In the genomic region with DNA sequence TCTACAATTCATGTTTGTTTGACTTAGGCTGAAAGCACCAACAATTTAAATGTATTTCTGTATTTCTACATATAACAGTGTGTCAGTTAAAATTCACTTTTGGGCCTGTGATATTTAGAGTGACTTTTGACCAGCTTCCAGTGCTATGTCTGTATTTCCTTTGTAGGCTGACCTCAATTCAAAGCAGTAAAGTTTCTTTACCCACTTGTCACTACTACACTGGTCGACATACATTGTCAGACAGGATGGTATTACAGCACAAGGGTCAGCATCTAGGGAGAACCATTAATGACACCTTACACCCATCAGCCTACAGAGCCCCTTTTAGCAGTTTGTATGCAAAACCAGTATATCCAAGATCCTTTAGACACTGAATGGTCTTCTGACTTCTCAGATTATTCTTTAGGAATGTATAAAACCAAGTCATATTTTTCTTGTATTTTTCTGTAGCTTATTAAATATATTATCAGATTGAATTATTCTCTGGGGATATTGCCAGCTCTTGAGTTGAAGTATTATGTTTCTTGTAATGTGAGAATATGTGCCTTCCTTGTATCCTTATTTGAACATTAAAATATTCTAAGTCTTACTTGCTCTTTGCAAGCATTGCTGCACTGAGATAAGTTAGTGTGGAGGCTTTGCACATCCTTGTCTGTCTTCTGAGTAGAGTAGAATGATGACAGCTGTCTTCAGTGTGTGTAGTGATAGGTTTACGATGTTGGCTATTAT, we compare ENCODE assay signal across 26 mouse cellular contexts. TPM values are rescaled to one million over a fixed set of nuclear protein-coding genes. Genes with fewer than 3 reads are reported as not detected.
DNase-seq lines count a peak whose midpoint lies in the region; ATAC-seq and TF ChIP-seq lines count a peak whose summit lies in the region.
"Not testable (repeated sequence)": the region's sequence is repeated elsewhere in the genome, so short reads cannot be mapped to it uniquely, and the experiment has no call there.
"Had no signal": no experiment of that assay in that cellular context is flagged by ENCODE, and none has a peak within 500 bp of the region (broad histone marks: within the 10 kb centered on the region; RNA-seq: fewer than 3 reads in every experiment).

No protein-coding gene starts in this region.

- not testable (repeated sequence) for H3K9me3 ChIP-seq in G1E (replicated peaks); heart, embryonic 12.5 days (replicated peaks); limb, embryonic 12.5 days; liver, postnatal 0 days (ENCODE audit: low read length); midbrain, embryonic 14.5 days (ENCODE audit: control insufficient read depth, low read length)

- TF ChIP-seq CTCF in G1E (IDR thresholded peaks at IDR 0.05; ENCODE audit: low read depth, low read length); liver, postnatal 0 days (IDR thresholded peaks at IDR 0.05; ENCODE audit: low read depth): not testable (repeated sequence)

- H3K4me2 ChIP-seq in heart, embryonic 12.5 days; limb, embryonic 12.5 days; liver, postnatal 0 days (ENCODE audit: low read depth, low read length); midbrain, embryonic 14.5 days (ENCODE audit: low read length): not testable (repeated sequence)

- peak; percentile 34; the same call in 1 of the 2 replicates for ATAC-seq in G1E (ENCODE audit: extremely low read depth, insufficient number of reproducible peaks, low FRiP score, poor library complexity, severe bottlenecking)
- ATAC-seq in erythroid progenitor cell, adult 5-6 weeks (replicated peaks; ENCODE audit: low FRiP score, poor library complexity, severe bottlenecking): 0 out of 2 replicates have a peak, but pooled peaks have one; percentile 34
- ATAC-seq in heart, embryonic 12.5 days (ENCODE audit: insufficient number of reproducible peaks, low FRiP score): peak; percentile 57; the same call in 1 of the 2 replicates
- peak; percentile 25 for ATAC-seq in inflammation-experienced regulatory T-cells, adult 6 months
- ATAC-seq in limb, embryonic 12.5 days (ENCODE audit: insufficient number of reproducible peaks, insufficient read depth, low FRiP score, low TSS enrichment, low read depth): peak; percentile 37; the same call in 1 of the 2 replicates
- peak; percentile 15; the same call in 1 of the 2 replicates for ATAC-seq in liver, postnatal 0 days
- peak; percentile 60 for ATAC-seq in midbrain, embryonic 14.5 days (ENCODE audit: low FRiP score, low TSS enrichment)

- H3K4me3 ChIP-seq in G1E (ENCODE audit: low read depth, low read length); heart, embryonic 12.5 days; limb, embryonic 12.5 days (replicated peaks); liver, postnatal 0 days (ENCODE audit: low read depth, low read length); midbrain, embryonic 14.5 days (replicated peaks; ENCODE audit: low read depth, low read length): not testable (repeated sequence)

- H3K36me3 ChIP-seq in G1E (replicated peaks); heart, embryonic 12.5 days; limb, embryonic 12.5 days; liver, postnatal 0 days (replicated peaks; ENCODE audit: insufficient read depth, low read length); midbrain, embryonic 14.5 days (ENCODE audit: control insufficient read depth, insufficient read depth, low read length): not testable (repeated sequence)

- not testable (repeated sequence) for TF ChIP-seq EP300 in liver, postnatal 0 days (IDR thresholded peaks at IDR 0.05; ENCODE audit: low read depth)

- WGBS in heart, embryonic 12.5 days: 80% methylated on average over 1 of the region's 2 CpGs
- WGBS in limb, embryonic 12.5 days: 88% methylated on average over 1 of the region's 2 CpGs
- 81% methylated on average over 1 of the region's 2 CpGs for WGBS in liver, postnatal 0 days (ENCODE audit: insufficient replicate concordance)
- 92% methylated on average over 1 of the region's 2 CpGs for WGBS in midbrain, embryonic 14.5 days

- H3K4me1 ChIP-seq in G1E (ENCODE audit: insufficient read depth, low read depth, low read length); heart, embryonic 12.5 days (replicated peaks); limb, embryonic 12.5 days (replicated peaks); liver, postnatal 0 days (ENCODE audit: insufficient read depth); midbrain, embryonic 14.5 days (ENCODE audit: control insufficient read depth, insufficient read depth, low read length): not testable (repeated sequence)

- not testable (repeated sequence) for DNase-seq in G1E (ENCODE audit: low spot score); liver, postnatal 0 days; midbrain, embryonic 14.5 days

- H3K27ac ChIP-seq in heart, embryonic 12.5 days (ENCODE audit: poor library complexity, severe bottlenecking); limb, embryonic 12.5 days; liver, postnatal 0 days (ENCODE audit: low read depth); midbrain, embryonic 14.5 days (replicated peaks; ENCODE audit: low read depth, low read length): not testable (repeated sequence)

- H3K27me3 ChIP-seq in G1E (ENCODE audit: insufficient read depth, low read length); heart, embryonic 12.5 days (replicated peaks); limb, embryonic 12.5 days; liver, postnatal 0 days (ENCODE audit: insufficient read depth, low read length); midbrain, embryonic 14.5 days (ENCODE audit: control insufficient read depth, insufficient read depth, low read length): not testable (repeated sequence)

- H3K9ac ChIP-seq in heart, embryonic 12.5 days; limb, embryonic 12.5 days (replicated peaks); liver, postnatal 0 days (replicated peaks); midbrain, embryonic 14.5 days (replicated peaks; ENCODE audit: low read length): not testable (repeated sequence)

RNA-seq across cellular contexts. Expression of gene Rex2, which starts 9.8 kb away (rescaled TPM):
- total RNA-seq in G1E (2014; fragmentation: Nextera tagmentation) (0.23 TPM in 1 of 2 replicates, not detected in the other), G1E (2017) (0.46 and 0.66 TPM in 2 replicates)
- 0.02 TPM in 1 of 2 replicates, not detected in the other for polyA plus RNA-seq in G1E (2012)
- total RNA-seq in erythroid progenitor cell, adult 5-6 weeks (2015; ENCODE audit: low replicate concordance): not detected in 2 replicates
- not detected in 2 replicates for total RNA-seq in erythroid progenitor cell, adult 5-6 weeks (2017; ENCODE audit: low replicate concordance)
- not detected in 2 replicates for polyA plus RNA-seq in heart, embryonic 12.5 days (2016; fragmentation: Nextera tagmentation; extraction: Ambion mirVana)
- polyA plus RNA-seq in inflammation-experienced regulatory T-cells, adult 6 months (2017; shearing (Covaris generic)): under 1 TPM in 2 of 3 experiments, not detected in 1; 0.18 to 0.46 TPM
- polyA plus RNA-seq in limb, embryonic 12.5 days (2016; fragmentation: Nextera tagmentation; extraction: Ambion mirVana): not detected in 2 replicates
- polyA plus RNA-seq in liver, postnatal 0 days (2015; fragmentation: Nextera tagmentation; extraction: Ambion mirVana): 0.04 TPM in 1 of 2 replicates, not detected in the other
- polyA plus RNA-seq in midbrain, embryonic 14.5 days (2014; fragmentation: Nextera tagmentation; extraction: Ambion mirVana): not detected in 2 replicates
- total RNA-seq: CH12.LX; hematopoietic stem cell, adult 5-6 weeks; monocyte, adult 5-6 weeks had no signal
- polyA plus RNA-seq: embryonic facial prominence, embryonic 10.5 days; forebrain, embryonic 13.5 days; gonadal fat pad, adult 2 months; hindbrain, embryonic 16.5 days; intestine, embryonic 15.5 days; limb, embryonic 10.5 days; liver, embryonic 12.5 days; lung, embryonic 14.5 days; midbrain, embryonic 13.5 days; stomach, postnatal 0 days had no signal

RNA-seq across cellular contexts. Expression of gene Zfp989, which starts 59.7 kb away (rescaled TPM):
- total RNA-seq in G1E (2014; fragmentation: Nextera tagmentation) (0.75 and 0.78 TPM in 2 replicates), G1E (2017) (not detected in 2 replicates)
- not detected in 2 replicates for polyA plus RNA-seq in G1E (2012)
- total RNA-seq in erythroid progenitor cell, adult 5-6 weeks (2015; ENCODE audit: low replicate concordance): not detected in 2 replicates
- total RNA-seq in erythroid progenitor cell, adult 5-6 weeks (2017; ENCODE audit: low replicate concordance): not detected in 2 replicates
- polyA plus RNA-seq in heart, embryonic 12.5 days (2016; fragmentation: Nextera tagmentation; extraction: Ambion mirVana): not detected in 2 replicates
- polyA plus RNA-seq in inflammation-experienced regulatory T-cells, adult 6 months (2017; shearing (Covaris generic)): 1 to 10 TPM in 1 of 3 experiments, not detected in 2; 2.8 TPM
- polyA plus RNA-seq in limb, embryonic 12.5 days (2016; fragmentation: Nextera tagmentation; extraction: Ambion mirVana): not detected in 2 replicates
- not detected in 2 replicates for polyA plus RNA-seq in liver, postnatal 0 days (2015; fragmentation: Nextera tagmentation; extraction: Ambion mirVana)
- polyA plus RNA-seq in midbrain, embryonic 14.5 days (2014; fragmentation: Nextera tagmentation; extraction: Ambion mirVana): 0.11 TPM in 1 of 2 replicates, not detected in the other
- total RNA-seq: adrenal gland, postnatal 10 days; CH12.LX; gastrocnemius, postnatal 10 days; heart, postnatal 10 days; hematopoietic stem cell, adult 5-6 weeks; left cerebral cortex, postnatal 10 days; megakaryocyte progenitor cell, adult 5-6 weeks; monocyte, adult 5-6 weeks had no signal
- polyA plus RNA-seq: C2C12; embryonic facial prominence, embryonic 10.5 days; forebrain, embryonic 13.5 days; gonadal fat pad, adult 2 months; intestine, embryonic 15.5 days; limb, embryonic 10.5 days; lung, embryonic 14.5 days; midbrain, embryonic 13.5 days; stomach, postnatal 0 days had no signal
